Mouse (Mus musculus) lung, postnatal 4 days (tissue): ENCODE measurements at regions not wholly inside any gene's neighbourhood (a gene's known extent, or its start where the extent isn't known, plus 50 kb on each side); places are given as distances from the start of the nearest gene placed in this dataset.

ENCODE experiments used
- DNase-seq, 2 experiments: peaks; one replicate each; pipeline ENCODE4 v3.0.0; 2021

GRCm38 (mm10) chr9:27704001-27704400 lies 86.6 kb upstream of the Opcml start:
- no peak for DNase-seq

- DNase-seq, result no peak
Observed at GRCm38 (mm10) chr9:27723840-27724408, 66.7 kb upstream of the Opcml start.

GRCm38 (mm10) chr9:27724576-27724975 lies 66.0 kb upstream of the Opcml start:
- no peak for DNase-seq

- peak; percentile 18 to 57 for DNase-seq
Observed at GRCm38 (mm10) chr9:27728652-27729557, 61.7 kb upstream of the Opcml start.

- no peak for DNase-seq
Observed at GRCm38 (mm10) chr9:27729558-27729889, 61.1 kb upstream of the Opcml start.

GRCm38 (mm10) chr9:27739287-27739686 lies 51.3 kb upstream of the Opcml start:
- peak; percentile 63 to 69 for DNase-seq
